Mouse (Mus musculus) neural tube, embryonic 14.5 days (tissue): ENCODE measurements at regions not wholly inside any gene's neighbourhood (a gene's known extent, or its start where the extent isn't known, plus 50 kb on each side); places are given as distances from the start of the nearest gene placed in this dataset.
A peak's percentile ranks its signal among the peaks of the same experiment; 100 is the strongest.

Experiments
- ATAC-seq: fragments of 200-750 bp; cut with Nextera tagmentation; 2 replicates; pipeline ENCODE4 v1.8.0; 2017; ENCODE audit warnings: low read depth, mild to moderate bottlenecking, moderate TSS enrichment, moderate library complexity
- H3K27ac ChIP-seq: fragments of 300-500 bp; sonication (generic); 2 replicates; pipeline ENCODE4 v1.5.1; 2014; ENCODE audit warnings: low read depth, mild to moderate bottlenecking, control low read depth, low read length, moderate library complexity, mixed read lengths
- H3K27me3 ChIP-seq: fragments of 300-500 bp; sonication (generic); 2 replicates; pipeline ENCODE4 v1.6.1; 2014; ENCODE audit warnings: low read length; ENCODE audit not compliant: control insufficient read depth, insufficient read depth
- H3K36me3 ChIP-seq: fragments of 300-500 bp; sonication (generic); 2 replicates; pipeline ENCODE4 v1.6.1; 2014; ENCODE audit warnings: low read length, mixed read lengths; ENCODE audit not compliant: control insufficient read depth, insufficient read depth
- H3K4me1 ChIP-seq: fragments of 300-500 bp; sonication (generic); 2 replicates; pipeline ENCODE4 v1.6.1; 2014; ENCODE audit warnings: low read length; ENCODE audit not compliant: control insufficient read depth, insufficient read depth
- H3K4me2 ChIP-seq: fragments of 300-500 bp; sonication (generic); 2 replicates; pipeline ENCODE4 v1.6.1; 2014; ENCODE audit warnings: mild to moderate bottlenecking, low read depth, low read length, control low read depth
- H3K4me3 ChIP-seq: fragments of 300-500 bp; sonication (generic); 2 replicates; pipeline ENCODE4 v1.5.1; 2014; ENCODE audit warnings: low read depth, low read length, control low read depth, mixed read lengths
- H3K9ac ChIP-seq: fragments of 300-500 bp; sonication (generic); replicated peaks from 2 replicates; pipeline ENCODE4 v1.6.1; 2014; ENCODE audit warnings: low read depth, mild to moderate bottlenecking, control low read depth, low read length, mixed read lengths
- H3K9me3 ChIP-seq: fragments of 300-500 bp; sonication (generic); 2 replicates; pipeline ENCODE4 v1.6.1; 2016; ENCODE audit warnings: low read length; ENCODE audit not compliant: control insufficient read depth
- WGBS: fragments of 180-500 bp; shearing (Covaris S2); extraction: QIAGEN DNeasy Blood & Tissue Kit; methylation state at CpG from one replicate; pipeline ENCODE4 v1.1.7; 2014; 5-methylcytosine and 5-hydroxymethylcytosine counted together

DNA sequence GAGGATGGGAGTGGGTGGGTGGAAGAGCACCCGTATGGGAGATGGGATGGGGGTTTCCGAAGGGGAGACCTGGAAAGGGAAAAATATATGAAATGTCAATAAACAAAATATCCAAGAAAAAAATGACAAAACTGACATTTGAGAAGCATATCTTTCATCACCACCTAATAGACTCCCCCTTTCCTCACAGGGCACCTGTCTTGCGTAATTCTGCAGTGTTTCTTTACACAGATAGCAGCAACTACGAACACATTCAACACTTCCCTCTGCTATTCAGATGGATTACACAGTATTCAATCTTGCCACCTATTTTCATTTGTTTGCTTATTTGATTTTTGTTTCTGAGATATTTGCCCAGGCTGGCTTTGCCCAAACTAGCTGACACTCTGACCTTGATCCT, 136.3 kb upstream of the Fmo9 start:
- Histone ChIP-seq H3K4me2 (no peak overlapping the region), H3K27ac (no peak overlapping the region), H3K9me3 (no peaks in the 10 kb centered on the region), H3K4me3 (no peak overlapping the region), H3K9ac (no peak overlapping the region), H3K27me3 (no peaks in the 10 kb centered on the region), H3K36me3 (no peaks in the 10 kb centered on the region), H3K4me1 (no peaks in the 10 kb centered on the region)
- ATAC-seq: no peak
- 95% methylated on average over 4 of the region's 4 CpGs for WGBS

GRCm38 (mm10) chr1:166818682-166819081, 137.0 kb upstream of the Fmo9 start:
- Histone ChIP-seq H3K27ac (no peak overlapping the region), H3K9ac (no peak overlapping the region), H3K4me1 (no peaks in the 10 kb centered on the region), H3K27me3 (no peaks in the 10 kb centered on the region), H3K4me2 (no peak overlapping the region), H3K4me3 (no peak overlapping the region), H3K36me3 (no peaks in the 10 kb centered on the region), H3K9me3 (no peaks in the 10 kb centered on the region)
- no peak for ATAC-seq
- 69% methylated on average over 5 of the region's 5 CpGs for WGBS

DNA sequence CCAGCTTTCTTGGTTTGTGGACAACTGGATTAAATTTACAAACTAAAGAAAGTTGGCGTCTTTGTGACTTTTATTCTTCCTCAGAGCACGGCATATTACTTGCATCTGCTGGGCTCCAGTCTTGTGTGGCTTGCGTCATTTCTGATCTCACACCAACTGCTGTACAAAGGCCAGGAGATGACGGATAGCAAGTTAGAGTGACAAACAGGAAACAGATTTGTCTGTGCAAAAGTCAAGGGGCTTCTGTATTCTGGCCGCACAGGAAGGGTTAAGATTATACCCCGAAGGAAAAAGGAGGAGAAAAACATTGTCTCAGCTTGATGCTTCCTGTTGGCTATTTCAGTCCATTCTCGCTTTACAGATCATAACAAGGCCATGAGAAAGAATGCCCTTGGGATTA, 137.8 kb upstream of the Fmo9 start:
- Histone ChIP-seq H3K36me3 (no peaks in the 10 kb centered on the region), H3K27ac (no peak overlapping the region), H3K4me2 (no peak overlapping the region), H3K27me3 (no peaks in the 10 kb centered on the region), H3K4me1 (no peaks in the 10 kb centered on the region), H3K9me3 (no peaks in the 10 kb centered on the region), H3K9ac (no peak overlapping the region), H3K4me3 (no peak overlapping the region)
- no peak for ATAC-seq
- 70% methylated on average over 7 of the region's 7 CpGs for WGBS

GRCm38 (mm10) chr1:166820050-166820449, 138.4 kb upstream of the Fmo9 start:
- Histone ChIP-seq H3K4me1 (no peaks in the 10 kb centered on the region), H3K27me3 (no peaks in the 10 kb centered on the region), H3K4me2 (no peak overlapping the region), H3K27ac (no peak overlapping the region), H3K4me3 (no peak overlapping the region), H3K9ac (no peak overlapping the region), H3K9me3 (no peaks in the 10 kb centered on the region), H3K36me3 (no peaks in the 10 kb centered on the region)
- WGBS: 94% methylated on average over 5 of the region's 5 CpGs
- no peak for ATAC-seq

GRCm38 (mm10) chr1:166821146-166821545, 139.5 kb upstream of the Fmo9 start:
- no peaks in the 10 kb centered on the region for H3K27me3 ChIP-seq
- H3K4me2 ChIP-seq: no peak overlapping the region
- H3K36me3 ChIP-seq: no peaks in the 10 kb centered on the region
- no peak for ATAC-seq
- no peak overlapping the region for H3K27ac ChIP-seq
- WGBS: 50% methylated on average over 3 of the region's 3 CpGs
- H3K9me3 ChIP-seq: no peaks in the 10 kb centered on the region
- H3K9ac ChIP-seq: no peak overlapping the region
- H3K4me1 ChIP-seq: no peaks in the 10 kb centered on the region
- no peak overlapping the region for H3K4me3 ChIP-seq

- Histone ChIP-seq H3K4me3 (no peak overlapping the region), H3K9me3 (no peaks in the 10 kb centered on the region), H3K27ac (no peak overlapping the region), H3K27me3 (no peaks in the 10 kb centered on the region), H3K36me3 (no peaks in the 10 kb centered on the region), H3K4me1 (no peaks in the 10 kb centered on the region), H3K9ac (no peak overlapping the region), H3K4me2 (no peak overlapping the region)
- ATAC-seq: no peak
- WGBS: 66% methylated on average over 1 of the region's 1 CpGs
Measured at GRCm38 (mm10) chr1:166837299-166837698, 155.7 kb upstream of the Fmo9 start.

DNA sequence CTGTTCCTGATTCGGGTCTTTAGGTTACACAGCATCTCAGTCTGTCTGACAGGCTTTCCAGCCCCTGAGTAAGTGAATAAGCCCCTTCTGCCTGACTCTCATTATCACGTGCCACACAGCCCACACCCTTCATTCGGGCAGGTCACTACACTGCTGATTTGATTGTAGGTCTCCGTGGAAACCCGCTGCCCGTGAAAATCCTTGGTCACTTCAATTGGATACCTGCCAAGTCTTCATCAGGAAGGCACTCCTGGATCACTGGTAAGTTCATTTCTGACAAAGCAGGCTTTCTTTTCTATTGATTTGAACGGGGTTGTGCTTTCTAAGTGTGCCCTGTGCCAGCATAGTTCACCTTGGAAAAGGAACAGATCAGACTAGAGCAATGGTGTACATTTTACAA, 158.2 kb upstream of the Fmo9 start:
- 23% methylated on average over 7 of the region's 7 CpGs for WGBS
- Histone ChIP-seq H3K36me3 (no peaks in the 10 kb centered on the region), H3K4me1 (0 out of 2 replicates have a peak, but pooled peaks cover 4% of the 10 kb centered on the region), H3K27ac (no peak overlapping the region), H3K4me2 (no peak overlapping the region), H3K9me3 (no peaks in the 10 kb centered on the region), H3K9ac (no peak overlapping the region), H3K4me3 (no peak overlapping the region), H3K27me3 (no peaks in the 10 kb centered on the region)
- peak; percentile 62; the same call in 1 of the 2 replicates for ATAC-seq

DNA sequence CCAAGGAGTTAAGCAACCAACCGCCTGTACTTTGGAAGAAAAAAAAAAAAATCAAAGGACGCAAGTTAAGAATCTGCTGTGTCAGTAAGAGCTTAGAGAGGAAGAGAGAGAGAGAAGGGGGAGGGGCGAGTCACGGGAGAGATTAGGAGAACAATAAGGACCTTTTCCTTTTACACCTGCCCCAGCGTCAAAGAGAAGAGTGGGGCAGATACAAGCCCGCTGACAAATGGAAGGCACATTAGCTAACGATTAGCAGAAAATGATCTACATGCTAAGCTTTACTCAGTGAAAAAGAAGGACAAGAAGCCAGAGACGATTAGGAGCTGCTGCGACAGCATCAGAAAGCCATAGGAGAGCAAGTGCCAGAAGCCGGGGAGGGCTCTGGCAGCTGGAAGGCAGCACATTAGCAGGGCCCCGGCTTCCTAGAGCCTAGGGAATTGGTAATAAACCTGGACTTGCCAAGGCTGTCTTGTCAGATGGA, 157.8 kb upstream of the Fam78b start:
- WGBS: 1% methylated on average over 11 of the region's 11 CpGs

DNA sequence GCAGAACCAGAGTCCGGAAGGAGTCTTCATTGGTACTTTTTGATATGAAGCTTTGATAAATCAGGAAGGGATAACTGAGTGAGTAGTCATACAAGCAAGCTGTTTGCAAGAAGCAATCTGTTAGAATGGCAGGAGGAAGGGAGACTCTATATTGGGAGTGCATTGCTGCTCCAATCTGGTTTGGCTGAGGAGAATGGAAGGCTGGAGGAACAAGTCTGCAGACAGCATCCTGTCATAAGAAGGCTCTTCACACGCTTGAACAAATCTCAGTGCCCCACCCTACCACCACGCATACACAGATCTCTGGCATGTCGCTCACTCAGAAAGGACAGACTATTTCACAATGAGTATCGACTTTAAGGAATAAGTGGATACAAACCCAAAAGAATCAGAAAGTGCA, 154.7 kb upstream of the Fam78b start:
- no peak overlapping the region for H3K9ac ChIP-seq
- no peak overlapping the region for H3K4me3 ChIP-seq
- no peaks in the 10 kb centered on the region for H3K27me3 ChIP-seq
- no peaks in the 10 kb centered on the region for H3K9me3 ChIP-seq
- WGBS: 93% methylated on average over 5 of the region's 5 CpGs
- H3K4me1 ChIP-seq: 0 out of 2 replicates have a peak, but pooled peaks cover 4% of the 10 kb centered on the region
- H3K36me3 ChIP-seq: no peaks in the 10 kb centered on the region
- no peak overlapping the region for H3K4me2 ChIP-seq
- H3K27ac ChIP-seq: no peak overlapping the region
- ATAC-seq: no peak

More for the DNA sequence above, 157.8 kb upstream of the Fam78b start:
- H3K4me2 ChIP-seq: peak overlapping the region; percentile 48
- 0 out of 2 replicates have a peak, but pooled peaks cover 4% of the 10 kb centered on the region for H3K4me1 ChIP-seq
- H3K4me3 ChIP-seq: peak overlapping the region; percentile 20; the same call in 1 of the 2 replicates
- H3K27ac ChIP-seq: peak overlapping the region; percentile 72
- ATAC-seq: peak; percentile 80
- no peaks in the 10 kb centered on the region for H3K9me3 ChIP-seq
- peak overlapping the region; percentile 39; the same call in 1 of the 2 replicates for H3K9ac ChIP-seq
- no peaks in the 10 kb centered on the region for H3K27me3 ChIP-seq
- H3K36me3 ChIP-seq: no peaks in the 10 kb centered on the region
